Mouse (Mus musculus): ENCODE measurements around the gene Sod1. TPM values are rescaled to one million over a fixed set of nuclear protein-coding genes. Genes with fewer than 3 reads are reported as not detected.
"Not testable (repeated sequence)": the region's sequence is repeated elsewhere in the genome, so short reads cannot be mapped to it uniquely, and the experiment has no call there.

The Sod1 gene
- polyA plus RNA-seq, 1 experiment from 2014 or later: 855 TPM

- no peak overlapping the region for H3K4me2 ChIP-seq (ENCODE audit: low read length)
Observed at GRCm38 (mm10) chr16:90235188-90235587, 14.6 kb downstream of the Sod1 start.

GRCm38 (mm10) chr16:90239128-90239746 lies 18.7 kb downstream of the Sod1 start:
- no peak overlapping the region for H3K4me3 ChIP-seq (replicated peaks; ENCODE audit: low read length)
- 86% methylated on average over 6 of the region's 6 CpGs for WGBS
- no peaks in the 10 kb centered on the region for H3K9me3 ChIP-seq (ENCODE audit: control insufficient read depth, low read length)
- no peak for ATAC-seq
- H3K4me2 ChIP-seq (ENCODE audit: low read length): no peak overlapping the region
- no peaks in the 10 kb centered on the region for H3K27me3 ChIP-seq (replicated peaks; ENCODE audit: control insufficient read depth, insufficient read depth, low read length)
- no peaks in the 10 kb centered on the region for H3K4me1 ChIP-seq (replicated peaks; ENCODE audit: control insufficient read depth, insufficient read depth, low read length)
- H3K27ac ChIP-seq (ENCODE audit: low read length): no peak overlapping the region
- no peak overlapping the region for H3K9ac ChIP-seq (replicated peaks; ENCODE audit: low read depth, low read length)
- H3K36me3 ChIP-seq (ENCODE audit: control insufficient read depth, insufficient read depth): peaks cover 5% of the 10 kb centered on the region

More at GRCm38 (mm10) chr16:90235188-90235587, 14.6 kb downstream of the Sod1 start:
- H3K4me1 ChIP-seq (replicated peaks; ENCODE audit: control insufficient read depth, insufficient read depth, low read length): no peaks in the 10 kb centered on the region
- H3K4me3 ChIP-seq (replicated peaks; ENCODE audit: low read length): no peak overlapping the region
- H3K27ac ChIP-seq (ENCODE audit: low read length): no peak overlapping the region
- 0 out of 2 replicates have a peak, but pooled peaks cover 2% of the 10 kb centered on the region for H3K36me3 ChIP-seq (ENCODE audit: control insufficient read depth, insufficient read depth)
- no peak overlapping the region for H3K9ac ChIP-seq (replicated peaks; ENCODE audit: low read depth, low read length)
- no peaks in the 10 kb centered on the region for H3K27me3 ChIP-seq (replicated peaks; ENCODE audit: control insufficient read depth, insufficient read depth, low read length)
- no peaks in the 10 kb centered on the region for H3K9me3 ChIP-seq (ENCODE audit: control insufficient read depth, low read length)
- ATAC-seq: no peak
- WGBS: 91% methylated on average over 3 of the region's 3 CpGs

- no peak for ATAC-seq
Observed at GRCm38 (mm10) chr16:90241875-90242274, 21.3 kb downstream of the Sod1 start.

GRCm38 (mm10) chr16:90242426-90243304 lies 22.1 kb downstream of the Sod1 start:
- no peak overlapping the region for H3K4me3 ChIP-seq (replicated peaks; ENCODE audit: low read length)
- no peaks in the 10 kb centered on the region for H3K4me1 ChIP-seq (replicated peaks; ENCODE audit: control insufficient read depth, insufficient read depth, low read length)
- WGBS: 84% methylated on average over 17 of the region's 17 CpGs
- no peak for ATAC-seq
- no peak overlapping the region for H3K27ac ChIP-seq (ENCODE audit: low read length)
- H3K9me3 ChIP-seq (ENCODE audit: control insufficient read depth, low read length): no peaks in the 10 kb centered on the region
- peaks cover 25% of the 10 kb centered on the region for H3K36me3 ChIP-seq (ENCODE audit: control insufficient read depth, insufficient read depth)
- H3K4me2 ChIP-seq (ENCODE audit: low read length): no peak overlapping the region
- no peak overlapping the region for H3K9ac ChIP-seq (replicated peaks; ENCODE audit: low read depth, low read length)
- H3K27me3 ChIP-seq (replicated peaks; ENCODE audit: control insufficient read depth, insufficient read depth, low read length): no peaks in the 10 kb centered on the region

More at GRCm38 (mm10) chr16:90241875-90242274, 21.3 kb downstream of the Sod1 start:
- Histone ChIP-seq H3K27me3 (replicated peaks; ENCODE audit: control insufficient read depth, insufficient read depth, low read length) (no peaks in the 10 kb centered on the region), H3K4me3 (replicated peaks; ENCODE audit: low read length) (no peak overlapping the region), H3K36me3 (ENCODE audit: control insufficient read depth, insufficient read depth) (peaks cover 19% of the 10 kb centered on the region), H3K9me3 (ENCODE audit: control insufficient read depth, low read length) (no peaks in the 10 kb centered on the region), H3K4me1 (replicated peaks; ENCODE audit: control insufficient read depth, insufficient read depth, low read length) (no peaks in the 10 kb centered on the region), H3K9ac (replicated peaks; ENCODE audit: low read depth, low read length) (no peak overlapping the region), H3K27ac (ENCODE audit: low read length) (no peak overlapping the region), H3K4me2 (ENCODE audit: low read length) (no peak overlapping the region)
- 82% methylated on average over 4 of the region's 4 CpGs for WGBS

- no peak overlapping the region for H3K4me3 ChIP-seq (replicated peaks; ENCODE audit: low read length)
Observed at GRCm38 (mm10) chr16:90250099-90250498, 29.5 kb downstream of the Sod1 start.

GRCm38 (mm10) chr16:90251256-90251655 lies 30.7 kb downstream of the Sod1 start:
- not testable (repeated sequence) for H3K4me2 ChIP-seq (ENCODE audit: low read length); ATAC-seq; H3K9me3 ChIP-seq (ENCODE audit: control insufficient read depth, low read length); H3K4me3 ChIP-seq (replicated peaks; ENCODE audit: low read length); H3K9ac ChIP-seq (replicated peaks; ENCODE audit: low read depth, low read length); H3K27ac ChIP-seq (ENCODE audit: low read length); H3K4me1 ChIP-seq (replicated peaks; ENCODE audit: control insufficient read depth, insufficient read depth, low read length); H3K27me3 ChIP-seq (replicated peaks; ENCODE audit: control insufficient read depth, insufficient read depth, low read length)
- peaks cover 35% of the 10 kb centered on the region for H3K36me3 ChIP-seq (ENCODE audit: control insufficient read depth, insufficient read depth)
- 92% methylated on average over 3 of the region's 3 CpGs for WGBS

More at GRCm38 (mm10) chr16:90250099-90250498, 29.5 kb downstream of the Sod1 start:
- no peak for ATAC-seq
- H3K27ac ChIP-seq (ENCODE audit: low read length): no peak overlapping the region
- 87% methylated on average over 7 of the region's 7 CpGs for WGBS
- H3K27me3 ChIP-seq (replicated peaks; ENCODE audit: control insufficient read depth, insufficient read depth, low read length): no peaks in the 10 kb centered on the region
- H3K4me2 ChIP-seq (ENCODE audit: low read length): no peak overlapping the region
- H3K36me3 ChIP-seq (ENCODE audit: control insufficient read depth, insufficient read depth): peaks cover 39% of the 10 kb centered on the region
- no peaks in the 10 kb centered on the region for H3K9me3 ChIP-seq (ENCODE audit: control insufficient read depth, low read length)
- no peak overlapping the region for H3K9ac ChIP-seq (replicated peaks; ENCODE audit: low read depth, low read length)
- no peaks in the 10 kb centered on the region for H3K4me1 ChIP-seq (replicated peaks; ENCODE audit: control insufficient read depth, insufficient read depth, low read length)

GRCm38 (mm10) chr16:90252521-90252920 lies 32.0 kb downstream of the Sod1 start:
- Histone ChIP-seq H3K36me3 (ENCODE audit: control insufficient read depth, insufficient read depth) (peaks cover 37% of the 10 kb centered on the region), H3K9ac (replicated peaks; ENCODE audit: low read depth, low read length) (no peak overlapping the region)

GRCm38 (mm10) chr16:90258950-90259349 lies 38.4 kb downstream of the Sod1 start:
- ATAC-seq: no peak
- Histone ChIP-seq H3K4me3 (replicated peaks; ENCODE audit: low read length) (no peak overlapping the region), H3K27ac (ENCODE audit: low read length) (no peak overlapping the region), H3K4me1 (replicated peaks; ENCODE audit: control insufficient read depth, insufficient read depth, low read length) (no peaks in the 10 kb centered on the region), H3K36me3 (ENCODE audit: control insufficient read depth, insufficient read depth) (peaks cover 24% of the 10 kb centered on the region), H3K27me3 (replicated peaks; ENCODE audit: control insufficient read depth, insufficient read depth, low read length) (no peaks in the 10 kb centered on the region), H3K9me3 (ENCODE audit: control insufficient read depth, low read length) (no peaks in the 10 kb centered on the region), H3K9ac (replicated peaks; ENCODE audit: low read depth, low read length) (no peak overlapping the region), H3K4me2 (ENCODE audit: low read length) (no peak overlapping the region)
- 87% methylated on average over 7 of the region's 7 CpGs for WGBS

More at GRCm38 (mm10) chr16:90252521-90252920, 32.0 kb downstream of the Sod1 start:
- 92% methylated on average over 2 of the region's 2 CpGs for WGBS
- no peaks in the 10 kb centered on the region for H3K27me3 ChIP-seq (replicated peaks; ENCODE audit: control insufficient read depth, insufficient read depth, low read length)
- H3K4me3 ChIP-seq (replicated peaks; ENCODE audit: low read length): no peak overlapping the region
- ATAC-seq: no peak
- no peaks in the 10 kb centered on the region for H3K9me3 ChIP-seq (ENCODE audit: control insufficient read depth, low read length)
- no peak overlapping the region for H3K27ac ChIP-seq (ENCODE audit: low read length)
- no peaks in the 10 kb centered on the region for H3K4me1 ChIP-seq (replicated peaks; ENCODE audit: control insufficient read depth, insufficient read depth, low read length)
- H3K4me2 ChIP-seq (ENCODE audit: low read length): no peak overlapping the region

- H3K4me1 ChIP-seq (replicated peaks; ENCODE audit: control insufficient read depth, insufficient read depth, low read length): no peaks in the 10 kb centered on the region
- no peak for ATAC-seq
- no peak overlapping the region for H3K4me2 ChIP-seq (ENCODE audit: low read length)
- WGBS: 97% methylated on average over 5 of the region's 5 CpGs
- peaks cover 24% of the 10 kb centered on the region for H3K36me3 ChIP-seq (ENCODE audit: control insufficient read depth, insufficient read depth)
- H3K27ac ChIP-seq (ENCODE audit: low read length): no peak overlapping the region
- no peak overlapping the region for H3K4me3 ChIP-seq (replicated peaks; ENCODE audit: low read length)
- H3K9ac ChIP-seq (replicated peaks; ENCODE audit: low read depth, low read length): no peak overlapping the region
- no peaks in the 10 kb centered on the region for H3K9me3 ChIP-seq (ENCODE audit: control insufficient read depth, low read length)
- H3K27me3 ChIP-seq (replicated peaks; ENCODE audit: control insufficient read depth, insufficient read depth, low read length): no peaks in the 10 kb centered on the region
Observed at GRCm38 (mm10) chr16:90259623-90260022, 39.1 kb downstream of the Sod1 start.

Measured in forebrain, embryonic 16.5 days (tissue).